Mouse (Mus musculus) lung, postnatal 0 days (tissue): ENCODE results near the gene Rbfox1. TPM values are rescaled to one million over a fixed set of nuclear protein-coding genes. Genes with fewer than 3 reads are reported as not detected.

Experiments used
- ATAC-seq: fragments of 200-750 bp; cut with Nextera tagmentation; 2 replicates; pipeline ENCODE4 v1.8.0; 2017; ENCODE audit warnings: moderate library complexity
- DNase-seq: peaks from one replicate; pipeline ENCODE4 v3.0.0-alpha.2; 2016; ENCODE audit warnings: low spot score
- H3K27ac ChIP-seq: fragments of 300-500 bp; sonication (generic); 2 replicates; pipeline ENCODE4 v1.5.1; 2014; ENCODE audit warnings: antibody characterized with exemption, mild to moderate bottlenecking, low read length, mixed read lengths
- H3K27me3 ChIP-seq: fragments of 300-500 bp; sonication (generic); replicated peaks from 2 replicates; pipeline ENCODE4 v1.6.1; 2014; ENCODE audit warnings: low read length, mixed read lengths; ENCODE audit not compliant: insufficient read depth
- H3K36me3 ChIP-seq: fragments of 300-500 bp; sonication (generic); 2 replicates; pipeline ENCODE4 v1.6.1; 2014; ENCODE audit warnings: low read length, mixed read lengths; ENCODE audit not compliant: insufficient read depth
- H3K4me1 ChIP-seq: fragments of 300-500 bp; sonication (generic); 2 replicates; pipeline ENCODE4 v1.6.1; 2014; ENCODE audit warnings: antibody characterized with exemption, low read depth, low read length, mixed read lengths; ENCODE audit not compliant: insufficient read depth
- H3K4me2 ChIP-seq: fragments of 300-500 bp; sonication (generic); replicated peaks from 2 replicates; pipeline ENCODE4 v1.6.1; 2014; ENCODE audit warnings: low read depth, mild to moderate bottlenecking, low read length, moderate library complexity, mixed read lengths
- H3K4me3 ChIP-seq: fragments of 300-500 bp; sonication (generic); 2 replicates; pipeline ENCODE4 v1.5.1; 2014; ENCODE audit warnings: low read depth, low read length
- H3K9ac ChIP-seq: fragments of 300-500 bp; sonication (generic); replicated peaks from 2 replicates; pipeline ENCODE4 v1.6.1; 2014; ENCODE audit warnings: low read depth, mild to moderate bottlenecking
- H3K9me3 ChIP-seq: fragments of 300-500 bp; sonication (generic); 2 replicates; pipeline ENCODE4 v1.6.1; 2016; ENCODE audit warnings: low read length, mixed read lengths
- CTCF ChIP-seq: IDR thresholded peaks from 2 replicates; pipeline ENCODE4 v1.5.1; 2016; ENCODE audit warnings: antibody characterized with exemption, mild to moderate bottlenecking
- EP300 ChIP-seq: IDR thresholded peaks from 2 replicates; pipeline ENCODE4 v1.6.1; 2016; ENCODE audit warnings: antibody characterized with exemption, mild to moderate bottlenecking, control low read depth
- WGBS: fragments of 180-500 bp; shearing (Covaris S2); extraction: QIAGEN DNeasy Blood & Tissue Kit; methylation state at CpG from one replicate; pipeline ENCODE4 v1.1.7; 2014; 5-methylcytosine and 5-hydroxymethylcytosine counted together
- polyA plus RNA-seq: library from polyadenylated mRNA; unstranded; fragments of >200 nt; fragmentation: Nextera tagmentation; extraction: Ambion mirVana; gene quantifications from 2 replicates; pipeline ENCODE4 v1.2.1, GENCODE M21; 2015

Rbfox1 gene
- polyA plus RNA-seq, 1 experiment from 2014 or later = 0.25 TPM

- Histone ChIP-seq H3K36me3 (no peaks in the 10 kb centered on the region), H3K27me3 (no peaks in the 10 kb centered on the region), H3K4me2 (no peak overlapping the region), H3K9ac (no peak overlapping the region), H3K27ac (no peak overlapping the region), H3K4me1 (no peaks in the 10 kb centered on the region), H3K4me3 (no peak overlapping the region), H3K9me3 (no peaks in the 10 kb centered on the region)
- DNase-seq (no peak), ATAC-seq (no peak)
- 76% methylated on average over 6 of the region's 6 CpGs for WGBS
- TF ChIP-seq EP300 = no peak
- TF ChIP-seq CTCF = no peak
Observed at GRCm38 (mm10) chr16:7062512-7062911, 1177.4 kb downstream of the Rbfox1 start.

- Histone ChIP-seq H3K9me3 (no peaks in the 10 kb centered on the region), H3K9ac (no peak overlapping the region), H3K36me3 (no peaks in the 10 kb centered on the region), H3K4me1 (no peaks in the 10 kb centered on the region), H3K4me3 (no peak overlapping the region), H3K27ac (no peak overlapping the region), H3K4me2 (no peak overlapping the region), H3K27me3 (no peaks in the 10 kb centered on the region)
- ATAC-seq (no peak), DNase-seq (no peak)
- 66% methylated on average over 8 of the region's 8 CpGs for WGBS
- no peak for TF ChIP-seq EP300
- no peak for TF ChIP-seq CTCF
Observed at GRCm38 (mm10) chr16:7067109-7067508, 1182.0 kb downstream of the Rbfox1 start.

- no peak for TF ChIP-seq CTCF
- WGBS = 43% methylated on average over 8 of the region's 8 CpGs
- DNase-seq (peak; percentile 8), ATAC-seq (no peak)
- H3K27me3 ChIP-seq = no peaks in the 10 kb centered on the region
- no peak overlapping the region for H3K4me2 ChIP-seq
- H3K9ac ChIP-seq = no peak overlapping the region
- no peak overlapping the region for H3K4me3 ChIP-seq
- H3K27ac ChIP-seq = no peak overlapping the region
- no peaks in the 10 kb centered on the region for H3K9me3 ChIP-seq
- no peaks in the 10 kb centered on the region for H3K36me3 ChIP-seq
- H3K4me1 ChIP-seq = no peaks in the 10 kb centered on the region
Observed at GRCm38 (mm10) chr16:7069599-7069998, 1184.4 kb downstream of the Rbfox1 start.

GRCm38 (mm10) chr16:7074786-7075185 is 1189.6 kb downstream of the Rbfox1 start:
- Histone ChIP-seq H3K4me1 (no peaks in the 10 kb centered on the region), H3K9me3 (no peaks in the 10 kb centered on the region), H3K27me3 (no peaks in the 10 kb centered on the region), H3K4me2 (no peak overlapping the region), H3K27ac (no peak overlapping the region), H3K36me3 (no peaks in the 10 kb centered on the region), H3K9ac (no peak overlapping the region), H3K4me3 (no peak overlapping the region)
- TF ChIP-seq CTCF = no peak
- TF ChIP-seq EP300 = no peak
- 87% methylated on average over 4 of the region's 4 CpGs for WGBS
- DNase-seq = no peak
- ATAC-seq = no peak

- no peaks in the 10 kb centered on the region for H3K9me3 ChIP-seq
- H3K27ac ChIP-seq = no peak overlapping the region
- H3K27me3 ChIP-seq = no peaks in the 10 kb centered on the region
- ATAC-seq (no peak), DNase-seq (no peak)
- no peaks in the 10 kb centered on the region for H3K36me3 ChIP-seq
- no peak overlapping the region for H3K4me3 ChIP-seq
- H3K4me1 ChIP-seq = no peaks in the 10 kb centered on the region
- WGBS = 77% methylated on average over 6 of the region's 6 CpGs
- no peak overlapping the region for H3K9ac ChIP-seq
- H3K4me2 ChIP-seq = no peak overlapping the region
- TF ChIP-seq EP300 (no peak), CTCF (no peak)
Observed at GRCm38 (mm10) chr16:7075749-7076148, 1190.6 kb downstream of the Rbfox1 start.

- ATAC-seq (no peak), DNase-seq (no peak)
- Histone ChIP-seq H3K9me3 (no peaks in the 10 kb centered on the region), H3K4me1 (no peaks in the 10 kb centered on the region), H3K27ac (no peak overlapping the region), H3K27me3 (no peaks in the 10 kb centered on the region), H3K9ac (no peak overlapping the region), H3K4me3 (no peak overlapping the region), H3K4me2 (no peak overlapping the region), H3K36me3 (no peaks in the 10 kb centered on the region)
- TF ChIP-seq EP300 = no peak
- TF ChIP-seq CTCF = no peak
- 85% methylated on average over 1 of the region's 1 CpGs for WGBS
Observed at GRCm38 (mm10) chr16:7076305-7076704, 1191.2 kb downstream of the Rbfox1 start.

GRCm38 (mm10) chr16:7076707-7077106 is 1191.6 kb downstream of the Rbfox1 start:
- TF ChIP-seq EP300 (no peak), CTCF (no peak)
- DNase-seq (no peak), ATAC-seq (no peak)
- no peak overlapping the region for H3K4me3 ChIP-seq
- no peaks in the 10 kb centered on the region for H3K9me3 ChIP-seq
- WGBS = 59% methylated on average over 3 of the region's 3 CpGs
- H3K27me3 ChIP-seq = no peaks in the 10 kb centered on the region
- H3K9ac ChIP-seq = no peak overlapping the region
- no peak overlapping the region for H3K27ac ChIP-seq
- no peaks in the 10 kb centered on the region for H3K36me3 ChIP-seq
- no peaks in the 10 kb centered on the region for H3K4me1 ChIP-seq
- no peak overlapping the region for H3K4me2 ChIP-seq
